Mouse (Mus musculus): Measurements from ENCODE around the gene Trib3.

Gene Trib3

GRCm38 (mm10) chr2:152346776-152347465, 3.1 kb upstream of the Trib3 start:
- DNase-seq (ENCODE audit: inconsistent ontology term): no peak

GRCm38 (mm10) chr2:152345393-152345792, 1.6 kb upstream of the Trib3 start:
- no peak for DNase-seq (ENCODE audit: inconsistent ontology term)

- no peak for DNase-seq (ENCODE audit: inconsistent ontology term)
These were observed 1.1 kb upstream of the Trib3 start for GRCm38 (mm10) chr2:152344909-152345308.

GRCm38 (mm10) chr2:152344361-152344760, 529 bp upstream of the Trib3 start:
- DNase-seq (ENCODE audit: inconsistent ontology term): no peak

GRCm38 (mm10) chr2:152339631-152340179, 4.1 kb downstream of the Trib3 start:
- DNase-seq (ENCODE audit: inconsistent ontology term): no peak

- DNase-seq (ENCODE audit: inconsistent ontology term): no peak
These were observed 5.5 kb downstream of the Trib3 start for GRCm38 (mm10) chr2:152338319-152338718.

- no peak for DNase-seq (ENCODE audit: inconsistent ontology term)
These were observed 6.1 kb downstream of the Trib3 start for GRCm38 (mm10) chr2:152337591-152338212.

GRCm38 (mm10) chr2:152336856-152337255, 7.0 kb downstream of the Trib3 start:
- no peak for DNase-seq (ENCODE audit: inconsistent ontology term)

GRCm38 (mm10) chr2:152335289-152335820, 8.5 kb downstream of the Trib3 start:
- no peak for DNase-seq (ENCODE audit: inconsistent ontology term)

- DNase-seq (ENCODE audit: inconsistent ontology term): no peak
These were observed 10.4 kb downstream of the Trib3 start for GRCm38 (mm10) chr2:152333345-152334006.

- peak; percentile 98 for DNase-seq (ENCODE audit: inconsistent ontology term)
These were observed 11.6 kb downstream of the Trib3 start, which contains the start of gene Rbck1 for GRCm38 (mm10) chr2:152332101-152332825. TSS of gene Rbck1 (minus strand) at chr2:152332653.

- no peak for DNase-seq (ENCODE audit: inconsistent ontology term)
These were observed 12.9 kb downstream of the Trib3 start for GRCm38 (mm10) chr2:152330858-152331423.

GRCm38 (mm10) chr2:152327980-152328379, 15.9 kb downstream of the Trib3 start:
- DNase-seq (ENCODE audit: inconsistent ontology term): no peak

- DNase-seq (ENCODE audit: inconsistent ontology term): no peak
These were observed 17.2 kb downstream of the Trib3 start for GRCm38 (mm10) chr2:152326654-152327053.

GRCm38 (mm10) chr2:152326157-152326556, 17.7 kb downstream of the Trib3 start:
- DNase-seq (ENCODE audit: inconsistent ontology term): no peak

GRCm38 (mm10) chr2:152324842-152325241, 19.0 kb downstream of the Trib3 start:
- no peak for DNase-seq (ENCODE audit: inconsistent ontology term)

GRCm38 (mm10) chr2:152323971-152324370, 19.9 kb downstream of the Trib3 start:
- DNase-seq (ENCODE audit: inconsistent ontology term): no peak

- DNase-seq (ENCODE audit: inconsistent ontology term): no peak
These were observed 21.6 kb downstream of the Trib3 start for GRCm38 (mm10) chr2:152322198-152322597.

GRCm38 (mm10) chr2:152321558-152321957, 22.3 kb downstream of the Trib3 start:
- no peak for DNase-seq (ENCODE audit: inconsistent ontology term)

GRCm38 (mm10) chr2:152317054-152317453, 26.8 kb downstream of the Trib3 start:
- no peak for DNase-seq (ENCODE audit: inconsistent ontology term)

GRCm38 (mm10) chr2:152313926-152314325, 29.9 kb downstream of the Trib3 start:
- no peak for DNase-seq (ENCODE audit: inconsistent ontology term)
